Mouse (Mus musculus): Measurements from ENCODE around the gene Sync.

GRCm38 (mm10) chr4:129307936-129308335 is 20.5 kb downstream of the Sync start:
- TF ChIP-seq GATA1 (IDR thresholded peaks at IDR 0.05; ENCODE audit: borderline replicate concordance, low read length) (no peak), FLI1 (IDR thresholded peaks at IDR 0.05; ENCODE audit: low read length) (no peak)
